Mouse (Mus musculus): Measurements from ENCODE around the gene Scaf4.

Scaf4 gene

DNA sequence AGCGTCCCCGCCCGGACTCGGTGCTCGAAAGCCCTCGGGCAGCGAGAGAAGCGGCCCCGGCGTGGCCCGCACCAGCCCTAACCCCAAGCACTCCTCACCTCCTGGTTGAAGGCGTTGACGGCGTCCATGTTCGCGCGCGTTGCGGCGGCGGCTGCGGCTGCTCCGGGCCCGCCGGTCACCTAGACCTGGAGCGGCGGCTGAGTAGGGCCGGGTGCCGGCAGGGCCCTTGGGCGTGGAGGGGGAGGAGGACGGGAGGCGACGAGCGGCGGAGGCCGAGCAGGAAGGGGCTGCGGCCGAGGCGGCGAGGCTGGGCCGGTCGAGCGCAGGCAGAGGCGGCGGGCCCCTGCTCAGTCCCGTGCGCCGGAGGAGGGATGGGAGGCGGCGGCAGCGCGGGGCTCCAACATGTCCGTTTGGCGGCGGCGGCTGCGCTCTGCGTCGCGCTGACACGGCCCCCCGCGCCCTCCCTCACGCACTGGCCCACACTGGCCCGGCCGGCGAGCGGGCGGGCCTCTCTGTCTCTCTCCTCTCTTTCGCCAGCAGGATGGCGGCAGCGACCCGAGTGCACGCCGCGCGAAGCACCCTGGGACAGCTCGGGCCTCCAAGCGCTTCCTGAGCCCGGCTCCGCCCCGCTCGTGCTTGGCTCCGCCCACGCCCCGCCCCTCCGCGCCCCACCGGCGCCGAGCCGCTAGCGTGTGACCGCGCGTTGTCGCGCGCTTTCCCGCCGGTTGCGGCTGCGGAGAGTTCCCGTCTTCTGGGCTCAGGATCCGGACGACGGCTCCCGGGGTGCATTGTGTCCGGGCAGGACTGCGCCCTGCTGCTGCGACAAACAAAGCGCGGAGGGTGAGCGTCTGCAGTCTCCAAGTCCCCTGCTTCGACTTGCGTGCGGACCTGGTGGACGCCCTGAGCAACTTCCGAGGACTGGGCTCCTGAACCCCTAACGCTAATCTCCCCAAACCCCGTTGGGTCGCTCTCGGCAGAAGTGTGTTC, at the start of gene Scaf4:
Gene Scaf4, minus strand, starts transcription at position 599 of the 987 bp plus-strand sequence.
- DNase-seq (ENCODE audit: extremely low spot score, low spot score) = peak; percentile 94

DNA sequence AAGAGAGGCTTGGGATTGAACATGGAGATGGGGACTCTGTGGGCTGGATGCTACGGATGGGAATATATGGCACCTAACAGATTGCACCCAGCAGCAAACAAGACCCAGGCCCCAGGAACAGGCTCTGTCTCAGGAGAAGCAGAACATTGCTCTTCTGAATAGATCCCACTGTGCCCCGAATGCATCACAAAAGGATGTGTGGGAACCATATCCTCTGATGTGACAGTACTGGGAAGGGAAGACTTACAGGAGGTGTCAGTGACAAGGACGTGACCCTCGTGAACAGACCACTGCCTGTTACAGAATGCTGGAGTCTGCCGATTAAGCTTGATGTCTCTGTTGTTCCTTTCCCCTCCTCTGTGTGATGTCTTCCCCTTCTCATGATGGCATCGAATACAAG, 48.2 kb upstream of the Scaf4 start:
- no peak for DNase-seq (ENCODE audit: extremely low spot score, low spot score)

DNA sequence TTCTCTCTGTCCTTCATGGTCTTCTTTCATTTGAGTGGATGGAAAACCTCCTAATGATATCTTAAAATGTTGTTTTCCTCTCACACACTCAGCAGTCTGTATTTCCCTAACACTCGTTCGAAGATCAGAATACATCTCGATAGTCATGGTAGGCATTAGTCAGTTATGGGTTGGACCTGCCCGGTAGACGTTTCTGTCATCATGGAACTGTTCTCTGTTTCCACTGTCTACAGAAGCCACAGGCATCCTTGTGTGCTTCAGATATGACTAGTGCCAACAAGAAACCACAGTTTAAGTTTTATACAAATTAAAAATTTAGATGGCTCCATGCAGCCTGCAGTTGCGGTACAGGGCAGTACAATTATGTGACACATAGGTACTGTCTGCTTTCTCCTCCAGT, 46.7 kb upstream of the Scaf4 start:
- DNase-seq (ENCODE audit: extremely low spot score, low spot score) = no peak

DNA sequence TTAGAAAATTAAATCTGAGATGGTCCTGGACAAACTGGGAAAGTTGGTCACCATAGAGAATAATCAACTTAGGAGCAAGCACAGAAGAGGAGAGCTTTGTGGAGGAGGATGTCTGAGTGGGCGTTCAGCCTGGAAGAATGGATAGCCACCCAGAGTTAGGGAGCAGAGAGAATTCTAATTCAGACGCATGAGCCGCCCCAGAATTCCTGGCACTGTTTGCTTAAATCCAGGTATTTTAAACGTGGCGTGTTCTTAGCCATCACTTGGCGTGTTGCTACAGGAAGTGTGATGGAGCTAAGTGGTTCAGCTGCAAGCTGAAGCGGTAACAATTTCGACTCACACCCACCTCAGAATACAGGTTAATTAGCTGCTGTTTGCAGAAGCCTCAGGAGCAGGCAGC, 45.2 kb upstream of the Scaf4 start:
- no peak for DNase-seq (ENCODE audit: extremely low spot score, low spot score)

DNA sequence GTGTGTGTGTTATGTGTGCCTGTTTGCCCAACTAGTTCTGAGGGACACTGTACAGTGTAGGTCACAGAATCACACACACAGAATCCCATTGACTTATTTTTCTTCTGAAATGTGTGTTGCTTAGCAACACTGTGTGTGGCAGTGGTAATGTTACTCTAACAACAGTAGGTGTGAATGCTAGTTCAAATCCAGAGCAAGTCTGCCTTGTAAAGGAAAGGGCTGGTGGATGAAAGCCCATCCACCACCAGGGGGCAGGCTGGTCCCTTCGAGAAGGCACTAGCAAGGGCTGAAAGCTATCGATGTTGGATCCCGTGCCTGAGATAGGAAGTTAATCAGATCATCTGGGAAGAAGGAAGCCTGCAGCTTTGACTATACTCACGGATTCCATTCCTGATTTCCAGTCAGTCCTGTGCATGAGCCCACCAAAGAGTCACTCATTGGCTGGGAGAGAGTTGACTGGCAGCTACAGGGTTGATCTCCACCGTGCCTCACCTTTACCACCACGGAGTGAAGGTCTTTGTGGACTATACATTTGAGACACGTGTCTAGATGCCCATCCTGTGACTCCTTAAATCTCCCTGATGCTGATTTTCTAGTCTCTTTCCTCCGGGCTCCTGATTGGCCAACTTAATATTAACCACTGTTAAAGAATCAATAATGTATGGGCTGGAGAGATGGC, 38.7 kb upstream of the Scaf4 start:
- DNase-seq (ENCODE audit: extremely low spot score, low spot score) = peak; percentile 82

DNA sequence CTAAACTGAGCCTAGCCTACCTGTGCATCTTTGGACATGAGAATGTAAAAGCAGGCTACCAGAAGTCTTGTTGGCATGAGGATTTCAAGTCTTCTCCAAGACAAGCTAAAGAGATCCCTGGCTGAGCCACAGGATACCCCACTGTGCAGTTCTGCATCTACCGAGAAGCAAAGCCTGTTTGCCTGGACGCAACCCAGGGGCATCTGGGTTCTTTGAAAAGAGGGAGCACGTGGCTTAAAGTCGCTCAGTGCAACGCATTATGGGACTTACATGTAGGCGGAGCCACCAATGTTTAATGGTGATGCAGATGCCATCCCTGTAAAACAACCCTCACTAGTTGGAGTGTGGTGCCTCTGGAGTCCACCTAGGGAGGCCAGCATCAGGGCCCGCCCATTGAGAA, 35.0 kb upstream of the Scaf4 start:
- no peak for DNase-seq (ENCODE audit: extremely low spot score, low spot score)

DNA sequence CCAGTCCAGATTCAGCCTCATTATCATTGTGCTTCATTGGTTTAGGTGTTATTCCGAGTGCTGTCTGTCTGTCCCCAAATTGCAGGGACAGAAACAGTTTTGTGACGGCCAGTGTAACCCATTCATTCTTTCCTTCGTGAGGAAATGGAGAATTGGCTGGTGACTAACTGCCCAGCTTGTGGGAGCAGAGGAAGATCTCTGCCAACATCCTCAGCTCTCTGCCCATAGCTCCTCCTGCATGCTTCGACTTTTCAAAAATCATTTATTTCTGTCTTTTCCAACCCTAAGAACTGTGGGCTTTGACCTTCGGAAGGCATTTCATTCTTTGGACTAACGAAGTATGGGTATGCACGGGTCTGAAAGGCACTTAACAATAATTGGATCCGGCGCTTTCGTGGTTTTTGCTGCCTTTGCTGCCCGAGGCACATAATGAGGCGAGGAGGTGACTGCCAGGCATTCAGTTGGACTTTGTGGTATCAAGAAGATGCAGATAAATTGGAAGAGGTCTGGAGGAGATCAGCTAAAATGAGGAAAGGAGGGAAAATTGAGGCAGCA, 34.1 kb upstream of the Scaf4 start:
- DNase-seq (ENCODE audit: extremely low spot score, low spot score) = no peak

DNA sequence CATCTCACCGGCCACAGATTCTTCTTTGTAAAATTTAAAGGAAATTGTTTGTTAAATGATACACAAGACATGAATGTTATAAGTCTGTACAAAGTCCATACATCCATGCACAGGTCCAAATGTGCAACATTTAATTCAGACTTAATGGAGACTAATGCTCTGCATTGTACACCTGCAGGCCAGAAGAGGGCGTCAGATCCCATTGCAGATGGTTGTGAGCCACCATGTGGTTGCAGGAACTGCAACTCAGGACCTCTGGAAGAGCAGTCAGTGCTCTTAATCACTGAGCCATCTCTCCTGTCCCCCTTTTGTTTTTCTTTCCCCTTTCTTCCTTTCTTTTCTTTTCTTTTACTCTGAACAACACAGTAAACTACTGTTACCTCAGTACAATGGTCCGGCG, 33.5 kb upstream of the Scaf4 start:
- no peak for DNase-seq (ENCODE audit: extremely low spot score, low spot score)

DNA sequence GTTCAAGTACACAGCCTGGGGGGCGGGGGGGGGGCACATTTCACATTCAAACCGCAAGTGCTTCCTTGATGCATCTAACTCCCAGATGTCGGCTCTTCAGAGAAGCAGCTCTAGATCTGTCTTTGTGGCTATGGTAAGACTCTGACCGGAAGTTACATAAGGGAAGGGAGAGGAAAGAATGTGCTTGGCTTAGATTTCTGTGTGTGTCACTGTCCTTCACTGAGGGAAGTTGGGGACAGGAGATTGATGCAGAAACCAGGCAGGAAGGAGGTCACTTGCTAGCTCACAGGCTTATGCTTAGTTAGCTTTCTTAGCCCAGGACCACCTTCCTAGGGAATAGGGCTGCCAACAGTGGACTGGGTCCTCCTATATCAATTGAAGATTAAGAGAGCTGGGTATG, 31.6 kb upstream of the Scaf4 start:
- DNase-seq (ENCODE audit: extremely low spot score, low spot score) = no peak

DNA sequence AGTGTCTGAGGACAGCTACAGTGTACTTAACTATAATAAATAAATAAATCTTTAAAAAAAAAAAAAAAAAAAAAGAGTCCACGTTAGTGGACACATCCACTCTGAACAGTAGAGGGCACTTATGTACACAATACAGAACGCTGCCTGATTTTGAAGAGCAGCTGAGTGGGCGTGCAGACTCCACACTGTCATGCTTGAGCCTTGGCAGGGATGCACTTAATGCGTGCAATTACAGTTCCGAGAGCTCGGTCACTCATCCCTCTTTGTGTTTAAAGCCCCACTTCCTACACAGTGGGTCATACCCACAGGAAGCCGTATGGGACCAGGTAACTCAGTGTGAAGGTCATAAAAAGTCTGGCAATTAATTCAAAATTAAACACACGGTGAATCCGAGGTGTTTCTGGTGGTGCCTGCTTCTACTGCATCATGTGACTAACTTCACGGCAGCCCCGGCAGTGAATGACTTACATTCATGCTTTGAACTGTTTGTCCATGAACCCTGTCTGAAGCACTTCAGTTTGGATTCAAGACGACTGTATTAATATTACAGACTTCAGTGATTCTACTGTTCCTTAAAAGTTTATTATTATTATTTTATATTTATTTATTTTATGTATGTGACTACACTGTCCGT, 28.3 kb upstream of the Scaf4 start:
- DNase-seq (ENCODE audit: extremely low spot score, low spot score) = no peak

DNA sequence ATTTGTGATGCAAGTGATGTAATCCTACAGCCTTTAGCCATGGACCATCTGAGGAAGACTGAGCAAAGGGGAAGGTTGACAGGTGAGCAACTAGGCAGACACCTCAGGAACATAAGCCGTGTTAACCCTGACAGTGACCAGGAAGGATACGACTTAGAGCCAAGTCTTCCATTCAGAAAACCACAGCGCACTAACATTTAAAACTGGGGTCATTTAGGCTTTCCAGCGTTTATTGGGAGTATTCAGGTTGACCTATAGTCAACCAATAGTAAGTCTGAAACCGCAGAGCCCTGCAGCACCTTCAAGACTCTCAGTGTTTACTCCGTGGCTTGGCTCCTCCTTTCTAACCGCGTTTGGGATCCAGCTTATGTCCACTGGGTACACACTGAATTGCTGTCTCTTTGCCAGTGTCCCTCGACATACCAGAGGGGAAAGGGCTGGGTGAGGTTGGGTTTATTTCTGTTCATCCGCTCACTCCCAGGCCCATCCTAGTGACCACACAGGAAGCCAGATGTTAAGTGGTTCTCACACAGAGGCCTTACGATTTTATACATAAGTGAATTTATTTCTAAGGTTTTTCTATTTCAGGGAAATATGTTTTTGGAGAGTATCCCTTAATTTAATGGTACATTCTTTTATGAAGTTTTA, 26.3 kb upstream of the Scaf4 start:
- DNase-seq (ENCODE audit: extremely low spot score, low spot score) = no peak

DNA sequence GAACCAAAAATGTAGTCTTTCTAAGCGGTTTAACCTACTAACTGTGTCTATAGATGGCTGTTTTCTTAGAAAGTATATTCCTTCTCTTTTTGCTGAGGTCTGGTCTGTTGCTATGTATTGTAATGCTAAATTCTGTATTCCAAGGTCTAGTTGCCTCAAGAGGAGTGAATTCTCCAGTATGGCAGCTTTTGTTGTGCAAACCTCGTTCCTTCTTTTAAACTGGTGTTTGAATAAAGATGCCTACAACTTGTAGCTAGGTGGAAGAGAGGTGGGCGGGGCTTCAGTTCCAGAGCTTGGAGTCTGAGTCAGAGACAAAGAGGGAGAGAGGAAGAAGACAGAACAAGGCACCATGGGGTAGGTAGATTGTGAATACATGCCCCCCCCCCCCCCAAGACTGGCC, 25.5 kb upstream of the Scaf4 start:
- DNase-seq (ENCODE audit: extremely low spot score, low spot score) = no peak

DNA sequence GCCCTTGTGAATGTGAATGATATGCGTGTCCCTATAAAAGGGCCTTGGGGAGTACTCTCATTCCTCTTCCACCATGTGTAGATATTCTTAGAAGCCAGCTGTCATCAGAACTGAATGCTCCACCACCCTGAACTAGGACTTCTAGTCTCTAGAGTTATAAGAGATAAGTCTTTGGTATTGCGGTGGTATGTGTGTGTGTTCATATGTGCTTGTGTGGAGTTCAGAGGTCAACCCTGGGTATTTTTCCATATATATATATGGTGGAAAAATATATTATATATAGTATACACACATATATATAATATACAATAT, 19.6 kb upstream of the Scaf4 start:
- no peak for DNase-seq (ENCODE audit: extremely low spot score, low spot score)

DNA sequence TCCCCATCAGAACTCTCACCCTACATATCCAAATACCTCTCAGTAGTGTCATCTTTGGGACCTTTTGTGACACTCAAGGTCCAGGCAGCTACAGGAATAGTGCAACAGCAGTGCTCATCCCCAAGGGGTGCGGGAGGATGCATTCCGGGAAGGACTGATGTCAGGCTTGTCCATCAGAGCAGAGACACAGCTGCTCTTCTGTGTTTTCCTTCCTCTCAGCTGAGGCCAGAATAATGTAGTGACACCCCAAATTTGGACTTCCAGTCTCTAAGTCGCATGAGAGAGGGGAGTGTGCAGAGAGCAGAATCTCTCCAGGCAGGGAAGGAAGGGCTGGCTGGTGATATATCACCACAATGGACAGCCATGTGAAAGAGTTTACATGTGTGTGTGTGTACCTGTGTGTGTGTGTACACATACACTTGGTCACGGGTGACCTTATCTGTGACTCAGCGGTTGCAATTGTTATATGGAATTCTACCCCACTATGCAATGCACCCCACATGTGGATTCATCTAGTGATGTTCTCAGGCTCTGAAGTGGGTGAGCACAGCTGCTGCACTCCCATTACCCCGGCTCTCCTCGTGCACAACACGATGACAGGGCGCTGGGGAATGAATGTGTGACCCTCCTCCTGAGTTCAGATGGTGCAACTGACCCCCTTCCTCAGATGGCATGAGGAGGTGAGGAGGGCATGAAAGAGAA, 19.1 kb upstream of the Scaf4 start:
- DNase-seq (ENCODE audit: extremely low spot score, low spot score) = no peak

DNA sequence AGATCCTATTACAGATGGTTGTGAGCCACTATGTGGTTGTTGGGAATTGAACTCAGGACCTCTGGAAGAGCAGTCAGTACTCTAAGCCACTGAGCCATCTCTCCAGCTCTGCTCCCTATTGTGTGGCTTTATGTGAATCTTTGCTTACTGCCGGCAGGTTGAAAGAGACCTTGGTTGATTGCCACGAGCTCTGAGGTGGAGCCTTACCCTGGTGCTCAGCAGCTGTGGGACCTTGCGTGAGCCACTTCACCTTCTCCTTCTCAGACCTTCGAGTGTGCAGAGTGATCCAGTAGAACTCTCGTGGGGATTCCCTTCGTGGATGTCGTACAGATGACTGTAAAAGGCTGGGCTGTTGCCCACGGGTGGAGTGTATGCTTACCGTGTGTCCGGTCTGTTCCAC, 17.4 kb upstream of the Scaf4 start:
- no peak for DNase-seq (ENCODE audit: extremely low spot score, low spot score)

DNA sequence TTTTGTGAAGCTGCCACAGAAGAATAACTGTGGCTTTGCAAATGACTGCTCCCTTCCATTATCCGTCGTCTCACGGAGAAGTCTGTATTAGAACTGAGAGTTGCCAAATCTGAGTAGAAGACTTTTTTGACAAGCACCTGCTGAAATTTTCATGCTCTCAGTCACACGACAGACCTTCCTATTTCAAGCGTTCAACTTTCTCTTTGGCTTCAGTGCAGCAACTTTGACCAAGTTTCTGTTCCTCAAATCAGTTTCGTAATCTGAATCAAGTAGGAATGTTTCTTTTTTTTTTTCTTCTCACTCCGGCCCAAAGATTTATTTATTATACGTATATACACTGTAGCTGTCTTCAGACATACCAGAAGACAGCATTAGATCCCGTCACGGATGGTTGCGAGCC, 16.6 kb upstream of the Scaf4 start:
- no peak for DNase-seq (ENCODE audit: extremely low spot score, low spot score)

DNA sequence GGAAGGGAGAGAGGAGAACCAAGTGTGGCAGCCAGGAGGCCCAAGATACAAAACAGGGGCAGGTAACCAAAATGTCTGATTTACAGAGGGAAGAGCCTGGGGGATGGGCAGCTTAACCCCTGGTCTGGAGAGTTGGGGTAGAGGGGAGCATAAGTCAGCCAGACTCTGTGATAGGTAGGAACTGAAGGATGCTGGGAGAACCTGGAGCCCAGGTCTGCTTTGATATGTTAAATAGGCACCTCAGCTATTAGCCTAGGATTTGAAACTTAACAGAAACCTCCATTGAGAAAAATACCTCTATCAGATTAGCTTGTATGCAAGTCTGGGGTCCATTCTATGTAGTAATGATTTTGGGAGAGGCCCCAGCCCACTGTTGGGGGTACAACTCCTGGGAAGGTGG, 15.3 kb upstream of the Scaf4 start:
- DNase-seq (ENCODE audit: extremely low spot score, low spot score) = no peak

DNA sequence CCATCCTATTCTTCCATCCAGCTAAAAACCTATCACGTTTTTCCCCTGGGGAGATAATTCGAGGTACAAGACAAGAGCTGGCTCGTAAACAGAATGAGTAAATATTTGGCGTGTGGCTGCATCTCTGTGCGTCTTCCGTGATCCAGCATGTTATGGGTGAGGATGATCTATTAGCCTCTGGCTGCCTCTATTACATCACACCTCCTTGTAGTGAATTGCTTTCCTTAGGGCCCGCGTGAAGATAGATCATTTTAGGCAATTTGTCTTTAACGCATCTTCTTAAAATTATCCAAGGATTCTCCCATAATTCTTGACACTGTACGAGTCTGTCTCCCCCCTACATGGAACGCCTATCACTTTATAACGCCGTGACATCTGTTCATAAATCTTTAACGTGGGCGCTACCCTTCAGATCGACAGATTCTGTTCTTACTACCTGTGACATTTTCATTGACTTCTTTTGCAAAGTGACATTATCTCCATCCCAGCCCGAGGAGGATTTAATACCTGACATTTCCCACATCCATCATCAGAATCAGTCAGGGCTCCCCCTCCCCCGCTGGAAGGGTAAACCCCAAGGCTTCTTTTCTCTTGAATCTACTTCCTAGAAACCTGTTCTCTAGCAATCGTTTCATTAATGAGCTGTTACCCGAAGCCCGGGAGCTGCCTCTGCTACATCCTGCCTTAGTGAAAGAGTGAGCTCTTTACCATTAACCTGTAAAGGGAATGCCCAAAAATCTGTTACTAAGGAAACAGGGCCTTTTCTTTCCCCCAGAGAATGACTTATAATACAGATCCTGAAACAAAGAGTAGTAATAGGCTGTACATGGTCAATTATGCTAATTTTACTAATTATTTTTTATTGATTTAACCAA, 14.4 kb upstream of the Scaf4 start:
- no peak for DNase-seq (ENCODE audit: extremely low spot score, low spot score)

DNA sequence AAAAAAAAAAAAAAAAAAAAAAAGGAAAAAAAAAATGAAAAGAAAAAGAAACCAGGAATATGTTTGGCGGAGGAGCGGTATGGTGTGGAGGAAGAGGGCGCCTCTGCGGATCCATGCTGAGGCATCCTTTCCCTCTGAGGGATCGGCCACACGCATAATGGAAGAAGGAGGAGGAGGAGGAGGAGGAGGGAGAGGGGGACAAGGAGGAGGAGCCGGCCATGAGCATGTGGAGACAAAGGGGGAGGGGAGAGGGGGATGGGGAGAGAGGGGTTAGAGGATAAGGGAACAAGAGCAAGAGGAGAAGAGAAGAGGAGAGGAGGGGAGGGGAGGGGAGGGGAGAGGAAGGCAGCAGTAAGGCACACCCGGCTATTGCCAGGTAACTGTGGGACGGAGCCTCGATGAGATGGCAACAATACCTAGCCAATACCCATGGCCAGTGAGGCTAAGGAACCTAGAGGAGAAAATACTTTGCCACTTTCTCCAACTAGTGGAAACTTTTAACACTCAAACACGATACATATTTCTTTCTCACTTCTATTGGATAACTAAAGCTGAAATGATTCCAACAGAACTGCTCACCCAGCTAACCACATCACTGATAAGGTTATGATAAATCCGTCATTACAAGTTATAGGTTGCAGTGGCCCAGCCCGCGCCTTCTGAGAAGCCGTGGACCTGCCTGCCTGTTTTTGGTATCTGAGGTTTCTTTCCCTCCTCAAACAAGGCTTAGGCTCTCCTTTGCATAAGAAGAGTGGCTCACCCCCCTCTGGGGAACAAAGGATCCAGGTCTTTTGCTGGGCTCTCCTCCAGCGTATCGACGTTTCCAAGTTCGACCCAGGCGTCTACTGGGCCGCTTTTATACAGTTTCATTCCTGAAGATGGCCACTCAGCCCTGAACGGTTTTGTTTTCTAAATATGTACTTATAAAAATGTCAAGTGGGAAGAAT, 13.4 kb upstream of the Scaf4 start:
- peak; percentile 23 for DNase-seq (ENCODE audit: extremely low spot score, low spot score)

Data from neural tube, embryonic 10.5 days (tissue).